In genomic region chr15:54677660-54678059, GRCm38 (mm10) we compare ENCODE assay signal across 8 mouse cellular contexts.
A peak's percentile ranks its signal among the peaks of the same experiment; 100 is the strongest.
DNase-seq lines count a peak whose midpoint lies in the region; ATAC-seq and TF ChIP-seq lines count a peak whose summit lies in the region.

No protein-coding gene starts in this region.

- no peak for ATAC-seq in intestine, postnatal 0 days
- ATAC-seq in intestine, embryonic 16.5 days = no peak

- H3K36me3 ChIP-seq in intestine, postnatal 0 days (ENCODE audit: control insufficient read depth, insufficient read depth) = no peaks in the 10 kb centered on the region
- no peaks in the 10 kb centered on the region for H3K36me3 ChIP-seq in intestine, embryonic 16.5 days (ENCODE audit: control insufficient read depth, insufficient read depth, low read length)
- H3K36me3 ChIP-seq in ES-E14 (ENCODE audit: control insufficient read depth, insufficient read depth, low read length, poor library complexity, severe bottlenecking) = no peaks in the 10 kb centered on the region

- DNase-seq in ES-E14 (ENCODE audit: low read depth, low spot score) = peak; percentile 44
- DNase-seq in embryo, embryonic 11 days = peak; percentile 3
- DNase-seq in left cerebral cortex, postnatal 4 days = peak; percentile 22
- peak; percentile 30 for DNase-seq in urinary bladder, postnatal 25 days (ENCODE audit: low spot score)
- DNase-seq in spleen, postnatal 36 days (ENCODE audit: low spot score in 2 of 2) = no peak
- no peak for DNase-seq in heart, adult 11 months

- no peak overlapping the region for H3K4me3 ChIP-seq in intestine, postnatal 0 days (ENCODE audit: low read depth, low read length)
- H3K4me3 ChIP-seq in intestine, embryonic 16.5 days (ENCODE audit: low read length) = no peak overlapping the region
- H3K4me3 ChIP-seq in ES-E14 (ENCODE audit: insufficient read depth in 1 of 2, low read depth in 1 of 2, low read length in 2 of 2, poor library complexity in 1 of 2, severe bottlenecking in 1 of 2) = peak overlapping the region; percentile 41 to 60; a peak in 2 of 4 replicates

- H3K4me2 ChIP-seq in intestine, postnatal 0 days (replicated peaks; ENCODE audit: low read depth) = no peak overlapping the region
- no peak overlapping the region for H3K4me2 ChIP-seq in intestine, embryonic 16.5 days (ENCODE audit: low read depth, low read length)

- H3K27me3 ChIP-seq in intestine, postnatal 0 days (replicated peaks; ENCODE audit: control insufficient read depth, insufficient read depth, low read length) = no peaks in the 10 kb centered on the region
- H3K27me3 ChIP-seq in intestine, embryonic 16.5 days (replicated peaks; ENCODE audit: control insufficient read depth, insufficient read depth, low read length) = no peaks in the 10 kb centered on the region

- H3K27ac ChIP-seq in intestine, postnatal 0 days (ENCODE audit: low read depth, low read length) = no peak overlapping the region
- H3K27ac ChIP-seq in intestine, embryonic 16.5 days (ENCODE audit: low read length) = no peak overlapping the region
- no peak overlapping the region for H3K27ac ChIP-seq in ES-E14 (ENCODE audit: insufficient read depth, low read depth, low read length, poor library complexity, severe bottlenecking)

- peak; percentile 79 for TF ChIP-seq CTCF in intestine, postnatal 0 days (IDR thresholded peaks at IDR 0.05; ENCODE audit: low read depth)

- intact Hi-C loops in left cerebral cortex, postnatal 4 days (cut with DNase I) = no loop called here

- H3K9ac ChIP-seq in intestine, postnatal 0 days (ENCODE audit: low read depth, low read length) = no peak overlapping the region
- H3K9ac ChIP-seq in intestine, embryonic 16.5 days (ENCODE audit: low read depth, low read length) = no peak overlapping the region
- H3K9ac ChIP-seq in ES-E14 (ENCODE audit: insufficient read depth, low read depth, low read length, poor library complexity, severe bottlenecking) = no peak overlapping the region

- in situ Hi-C loops in ES-E14 (cut with MboI; ENCODE audit: low sequenced_read_pairs in 2 of 2, unreplicated experiment in 2 of 2) = no loop called here

- no peaks in the 10 kb centered on the region for H3K4me1 ChIP-seq in intestine, postnatal 0 days (replicated peaks; ENCODE audit: control insufficient read depth, insufficient read depth, low read length)
- H3K4me1 ChIP-seq in intestine, embryonic 16.5 days (ENCODE audit: control insufficient read depth, insufficient read depth, low read length) = no peaks in the 10 kb centered on the region
- no peaks in the 10 kb centered on the region for H3K4me1 ChIP-seq in ES-E14 (ENCODE audit: control insufficient read depth in 2 of 2, insufficient read depth in 2 of 2, low read length in 2 of 2, poor library complexity in 1 of 2)

- 67% methylated on average over 8 of the region's 8 CpGs for WGBS in intestine, postnatal 0 days
- WGBS in intestine, embryonic 16.5 days = 68% methylated on average over 8 of the region's 8 CpGs

- H3K9me3 ChIP-seq in intestine, postnatal 0 days (ENCODE audit: control insufficient read depth) = no peaks in the 10 kb centered on the region
- H3K9me3 ChIP-seq in intestine, embryonic 16.5 days (ENCODE audit: control insufficient read depth, low read length) = no peaks in the 10 kb centered on the region
- no peaks in the 10 kb centered on the region for H3K9me3 ChIP-seq in ES-E14 (ENCODE audit: control insufficient read depth, insufficient read depth, low read depth, low read length)

TF ChIP-seq in ES-E14, 5 proteins besides CTCF, POLR2A, EP300 and RAD21:
- TF ChIP-seq CHD2 (IDR thresholded peaks at IDR 0.05; ENCODE audit: low read depth, low read length) (no peak), ZC3H11A (IDR thresholded peaks at IDR 0.05; ENCODE audit: borderline replicate concordance, low read depth, low read length) (no peak), MAFK (IDR thresholded peaks at IDR 0.05; ENCODE audit: insufficient read depth, low read depth, low read length) (no peak), HCFC1 (IDR thresholded peaks at IDR 0.05; ENCODE audit: borderline replicate concordance, insufficient read depth, low read length) (no peak), ZNF384 (IDR thresholded peaks at IDR 0.05; ENCODE audit: low read depth, low read length) (no peak)

Comparison
In these comparisons a context has a peak if more than half of its experiments do, and no peak if none do; other contexts are left out.
1. H3K4me3 ChIP-seq: peak in ES-E14 (2 of 2); none in intestine, postnatal 0 days (single experiment) and intestine, embryonic 16.5 days (single experiment).
2. DNase-seq: peak in ES-E14 (single experiment), embryo, embryonic 11 days (single experiment), left cerebral cortex, postnatal 4 days (single experiment) and urinary bladder, postnatal 25 days (single experiment); none in spleen, postnatal 36 days (0 of 2) and heart, adult 11 months (single experiment).